Mouse (Mus musculus): ENCODE data around the gene Chpf2. TPM values are rescaled to one million over a fixed set of nuclear protein-coding genes. Genes with fewer than 3 reads are reported as not detected.
A peak's percentile ranks its signal among the peaks of the same experiment; 100 is the strongest.

The Chpf2 gene
- polyA plus RNA-seq, 1 experiment from 2014 or later, result 19.3 TPM

GRCm38 (mm10) chr5:24600236-24600635 is 13.7 kb downstream of the Chpf2 start:
- no peak overlapping the region for H3K9ac ChIP-seq (replicated peaks)
- peaks cover 6% of the 10 kb centered on the region for H3K36me3 ChIP-seq
- no peak overlapping the region for H3K27ac ChIP-seq (replicated peaks)
- H3K4me3 ChIP-seq (replicated peaks), result peak overlapping the region; percentile 48; the same call in 1 of the 2 replicates
- H3K4me1 ChIP-seq, result peaks cover 89% of the 10 kb centered on the region
- no peaks in the 10 kb centered on the region for H3K9me3 ChIP-seq (replicated peaks)
- ATAC-seq (ENCODE audit: low FRiP score), result no peak
- peak overlapping the region; percentile 88 for H3K4me2 ChIP-seq
- whole genome bisulfite sequencing, result 71% methylated on average over 2 of the region's 2 CpGs
- H3K27me3 ChIP-seq (replicated peaks), result no peaks in the 10 kb centered on the region

- peaks cover 89% of the 10 kb centered on the region for H3K4me1 ChIP-seq
- H3K4me3 ChIP-seq (replicated peaks), result peak overlapping the region; percentile 48
- H3K36me3 ChIP-seq, result no peaks in the 10 kb centered on the region
- ATAC-seq (ENCODE audit: low FRiP score), result no peak
- H3K27ac ChIP-seq (replicated peaks), result peak overlapping the region; percentile 98
- peak overlapping the region; percentile 88 for H3K4me2 ChIP-seq
- peak overlapping the region; percentile 82 for H3K9ac ChIP-seq (replicated peaks)
- H3K27me3 ChIP-seq (replicated peaks), result no peaks in the 10 kb centered on the region
- H3K9me3 ChIP-seq (replicated peaks), result no peaks in the 10 kb centered on the region
- under 1% methylated on average over 32 of the region's 33 CpGs for WGBS
These were observed 14.7 kb downstream of the Chpf2 start for GRCm38 (mm10) chr5:24601071-24601835.

- ATAC-seq (ENCODE audit: low FRiP score), result peak; percentile 40
- Histone ChIP-seq H3K9me3 (replicated peaks) (no peaks in the 10 kb centered on the region), H3K36me3 (no peaks in the 10 kb centered on the region), H3K4me2 (peak overlapping the region; percentile 88), H3K4me3 (replicated peaks) (peak overlapping the region; percentile 48), H3K27me3 (replicated peaks) (no peaks in the 10 kb centered on the region), H3K4me1 (peaks cover 89% of the 10 kb centered on the region), H3K9ac (replicated peaks) (peak overlapping the region; percentile 82), H3K27ac (replicated peaks) (peak overlapping the region; percentile 98)
- under 1% methylated on average over 73 of the region's 73 CpGs for WGBS
These were observed 15.6 kb downstream of the Chpf2 start for GRCm38 (mm10) chr5:24601911-24602750.

GRCm38 (mm10) chr5:24602751-24603343 is 16.3 kb downstream of the Chpf2 start:
- Histone ChIP-seq H3K27ac (replicated peaks) (peak overlapping the region; percentile 98), H3K4me3 (replicated peaks) (peak overlapping the region; percentile 48), H3K36me3 (no peaks in the 10 kb centered on the region), H3K27me3 (replicated peaks) (no peaks in the 10 kb centered on the region), H3K4me1 (peaks cover 91% of the 10 kb centered on the region), H3K9ac (replicated peaks) (peak overlapping the region; percentile 82), H3K4me2 (peak overlapping the region; percentile 88), H3K9me3 (replicated peaks) (no peaks in the 10 kb centered on the region)
- WGBS, result 2% methylated on average over 16 of the region's 16 CpGs
- ATAC-seq (ENCODE audit: low FRiP score), result peak; percentile 32

GRCm38 (mm10) chr5:24603431-24604010 is 17.0 kb downstream of the Chpf2 start:
- WGBS, result 53% methylated on average over 8 of the region's 8 CpGs

GRCm38 (mm10) chr5:24604080-24604655 is 17.6 kb downstream of the Chpf2 start:
- no peaks in the 10 kb centered on the region for H3K36me3 ChIP-seq
- peak overlapping the region; percentile 62 for H3K4me3 ChIP-seq (replicated peaks)
- 15% methylated on average over 12 of the region's 12 CpGs for WGBS
- H3K27ac ChIP-seq (replicated peaks), result peak overlapping the region; percentile 98
- peak overlapping the region; percentile 82 for H3K9ac ChIP-seq (replicated peaks)
- no peaks in the 10 kb centered on the region for H3K27me3 ChIP-seq (replicated peaks)
- H3K9me3 ChIP-seq (replicated peaks), result no peaks in the 10 kb centered on the region
- H3K4me1 ChIP-seq, result peaks cover 84% of the 10 kb centered on the region
- H3K4me2 ChIP-seq, result peak overlapping the region; percentile 88
- 0 out of 2 replicates have a peak, but pooled peaks have one; percentile 0 for ATAC-seq (ENCODE audit: low FRiP score)

More at GRCm38 (mm10) chr5:24603431-24604010, 17.0 kb downstream of the Chpf2 start:
- peaks cover 90% of the 10 kb centered on the region for H3K4me1 ChIP-seq
- peak overlapping the region; percentile 98 for H3K27ac ChIP-seq (replicated peaks)
- H3K9ac ChIP-seq (replicated peaks), result peak overlapping the region; percentile 82
- no peaks in the 10 kb centered on the region for H3K9me3 ChIP-seq (replicated peaks)
- peak overlapping the region; percentile 48 for H3K4me3 ChIP-seq (replicated peaks)
- no peaks in the 10 kb centered on the region for H3K36me3 ChIP-seq
- peak overlapping the region; percentile 88 for H3K4me2 ChIP-seq
- no peak for ATAC-seq (ENCODE audit: low FRiP score)
- H3K27me3 ChIP-seq (replicated peaks), result no peaks in the 10 kb centered on the region

GRCm38 (mm10) chr5:24604656-24605100 is 18.1 kb downstream of the Chpf2 start:
- peak overlapping the region; percentile 88 for H3K4me2 ChIP-seq
- peaks cover 79% of the 10 kb centered on the region for H3K4me1 ChIP-seq
- peak overlapping the region; percentile 82 for H3K9ac ChIP-seq (replicated peaks)
- ATAC-seq (ENCODE audit: low FRiP score), result peak; percentile 76
- peak overlapping the region; percentile 98 for H3K27ac ChIP-seq (replicated peaks)
- no peaks in the 10 kb centered on the region for H3K36me3 ChIP-seq
- H3K27me3 ChIP-seq (replicated peaks), result no peaks in the 10 kb centered on the region
- WGBS, result under 1% methylated on average over 44 of the region's 46 CpGs
- H3K4me3 ChIP-seq (replicated peaks), result peak overlapping the region; percentile 62
- no peaks in the 10 kb centered on the region for H3K9me3 ChIP-seq (replicated peaks)

GRCm38 (mm10) chr5:24605321-24605979 is 18.9 kb downstream of the Chpf2 start:
- Histone ChIP-seq H3K4me1 (peaks cover 73% of the 10 kb centered on the region), H3K4me2 (peak overlapping the region; percentile 88), H3K36me3 (no peaks in the 10 kb centered on the region), H3K9me3 (replicated peaks) (no peaks in the 10 kb centered on the region), H3K27me3 (replicated peaks) (no peaks in the 10 kb centered on the region), H3K27ac (replicated peaks) (peak overlapping the region; percentile 98), H3K4me3 (replicated peaks) (peak overlapping the region; percentile 62), H3K9ac (replicated peaks) (peak overlapping the region; percentile 82)
- WGBS, result 2% methylated on average over 6 of the region's 6 CpGs
- no peak for ATAC-seq (ENCODE audit: low FRiP score)

- Histone ChIP-seq H3K4me2 (peak overlapping the region; percentile 88), H3K36me3 (no peaks in the 10 kb centered on the region), H3K4me1 (peaks cover 69% of the 10 kb centered on the region), H3K27me3 (replicated peaks) (no peaks in the 10 kb centered on the region), H3K9me3 (replicated peaks) (no peaks in the 10 kb centered on the region), H3K9ac (replicated peaks) (peak overlapping the region; percentile 82), H3K4me3 (replicated peaks) (peak overlapping the region; percentile 62), H3K27ac (replicated peaks) (peak overlapping the region; percentile 98)
- no peak for ATAC-seq (ENCODE audit: low FRiP score)
- 9% methylated on average over 14 of the region's 14 CpGs for WGBS
These were observed 19.6 kb downstream of the Chpf2 start for GRCm38 (mm10) chr5:24605980-24606665.

- 59% methylated on average over 5 of the region's 5 CpGs for WGBS
- H3K27ac ChIP-seq (replicated peaks), result no peak overlapping the region
These were observed 22.8 kb downstream of the Chpf2 start for GRCm38 (mm10) chr5:24609388-24609787.

More at GRCm38 (mm10) chr5:24609388-24609787, 22.8 kb downstream of the Chpf2 start:
- no peak for ATAC-seq (ENCODE audit: low FRiP score)
- Histone ChIP-seq H3K4me3 (replicated peaks) (no peak overlapping the region), H3K27me3 (replicated peaks) (no peaks in the 10 kb centered on the region), H3K9me3 (replicated peaks) (no peaks in the 10 kb centered on the region), H3K9ac (replicated peaks) (no peak overlapping the region), H3K4me1 (peaks cover 52% of the 10 kb centered on the region), H3K36me3 (no peaks in the 10 kb centered on the region), H3K4me2 (no peak overlapping the region)
